8 mouse cellular contexts compared by ENCODE assay signal in the genomic region with DNA sequence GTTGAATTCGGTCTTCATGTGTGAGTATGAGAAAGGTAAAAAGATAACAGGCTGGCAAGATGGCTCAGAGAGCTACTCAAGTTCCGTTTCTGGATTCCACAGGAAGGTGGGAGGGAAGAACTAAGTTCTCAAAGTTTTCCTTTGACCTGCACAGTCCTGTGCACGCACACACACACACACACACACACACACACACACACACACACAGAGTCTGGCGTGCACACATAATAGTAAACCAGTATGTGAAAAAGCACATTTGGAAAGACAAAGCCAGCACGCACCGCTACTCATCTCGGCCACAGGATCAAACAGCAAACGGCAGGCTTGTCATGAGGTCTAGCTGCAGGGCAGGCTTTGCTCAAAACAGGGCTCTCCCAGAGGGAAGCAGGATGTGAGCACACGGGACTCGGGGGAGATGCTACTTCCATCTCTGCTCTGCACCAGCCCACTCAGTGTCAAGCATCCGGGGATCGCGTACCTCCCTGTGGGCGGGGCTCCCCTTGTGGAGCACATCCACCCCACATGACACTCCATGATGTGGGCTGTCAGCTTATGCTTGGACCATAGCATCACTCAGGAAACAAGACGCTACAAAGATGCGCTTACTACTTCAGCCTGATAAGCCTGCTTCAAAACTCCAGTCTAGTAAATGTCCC. TPM values are rescaled to one million over a fixed set of nuclear protein-coding genes. Genes with fewer than 3 reads are reported as not detected.
DNase-seq lines count a peak whose midpoint lies in the region; ATAC-seq and TF ChIP-seq lines count a peak whose summit lies in the region.

No protein-coding gene starts in this region.

- H3K36me3 ChIP-seq in intestine, embryonic 14.5 days (ENCODE audit: control insufficient read depth, insufficient read depth, low read length): no peaks in the 10 kb centered on the region
- no peaks in the 10 kb centered on the region for H3K36me3 ChIP-seq in midbrain, embryonic 15.5 days (replicated peaks)

- TF ChIP-seq POLR2A in cortical plate, adult 2 months (IDR thresholded peaks at IDR 0.05; ENCODE audit: extremely low read depth, insufficient read depth, low read length): peak; percentile 35; the same call in 1 of the 2 replicates

- H3K4me3 ChIP-seq in cortical plate, adult 2 months (ENCODE audit: insufficient read depth, low read length): peak overlapping the region; percentile 53
- no peak overlapping the region for H3K4me3 ChIP-seq in intestine, embryonic 14.5 days (ENCODE audit: low read depth, low read length)
- H3K4me3 ChIP-seq in midbrain, embryonic 15.5 days: peak overlapping the region; percentile 31

- no peaks in the 10 kb centered on the region for H3K27me3 ChIP-seq in intestine, embryonic 14.5 days (replicated peaks; ENCODE audit: control insufficient read depth, insufficient read depth, low read length)
- H3K27me3 ChIP-seq in midbrain, embryonic 15.5 days (replicated peaks): no peaks in the 10 kb centered on the region

- no peak overlapping the region for H3K9ac ChIP-seq in intestine, embryonic 14.5 days (ENCODE audit: low read length)
- peak overlapping the region; percentile 34; the same call in 1 of the 2 replicates for H3K9ac ChIP-seq in midbrain, embryonic 15.5 days

- no peaks in the 10 kb centered on the region; the same call in 1 of the 2 replicates for H3K4me1 ChIP-seq in cortical plate, adult 2 months (ENCODE audit: control insufficient read depth, insufficient read depth, low read length)
- no peaks in the 10 kb centered on the region for H3K4me1 ChIP-seq in intestine, embryonic 14.5 days (replicated peaks; ENCODE audit: control insufficient read depth, insufficient read depth, low read length)
- no peaks in the 10 kb centered on the region for H3K4me1 ChIP-seq in midbrain, embryonic 15.5 days

- DNase-seq in cerebellum, postnatal 4 days (ENCODE audit: low spot score in 2 of 2): no peak
- DNase-seq in intestine, embryonic 14.5 days (ENCODE audit: low spot score): no peak
- DNase-seq in left cerebral cortex, postnatal 4 days: peak; percentile 23
- no peak for DNase-seq in natural killer cell, adult 2 months (ENCODE audit: low spot score in 2 of 2)

- peak; percentile 68 for ATAC-seq in cerebellum, adult (ENCODE audit: insufficient number of reproducible peaks, low FRiP score, low TSS enrichment)
- peak; percentile 45 for ATAC-seq in granulocyte monocyte progenitor cell, adult 5-6 weeks (replicated peaks; ENCODE audit: poor library complexity, severe bottlenecking)
- 0 out of 2 replicates have a peak, but pooled peaks have one; percentile 55 for ATAC-seq in intestine, embryonic 14.5 days (replicated peaks; ENCODE audit: low FRiP score, low TSS enrichment, low read depth)
- ATAC-seq in midbrain, embryonic 15.5 days (replicated peaks): peak; percentile 96

- no peaks in the 10 kb centered on the region for H3K9me3 ChIP-seq in intestine, embryonic 14.5 days (ENCODE audit: control insufficient read depth, low read length)
- no peaks in the 10 kb centered on the region for H3K9me3 ChIP-seq in midbrain, embryonic 15.5 days

- intact Hi-C loops in left cerebral cortex, postnatal 4 days (cut with DNase I): no loop called here

- peak overlapping the region; percentile 22 for H3K4me2 ChIP-seq in intestine, embryonic 14.5 days (ENCODE audit: low read length)
- peak overlapping the region; percentile 45 for H3K4me2 ChIP-seq in midbrain, embryonic 15.5 days

- TF ChIP-seq CTCF in cortical plate, adult 2 months (IDR thresholded peaks at IDR 0.05; ENCODE audit: extremely low read depth, insufficient read depth, low read length): no peak

- H3K27ac ChIP-seq in cortical plate, adult 2 months (ENCODE audit: insufficient read depth, low read length): no peak overlapping the region
- H3K27ac ChIP-seq in intestine, embryonic 14.5 days (ENCODE audit: low read depth): peak overlapping the region; percentile 51; the same call in 1 of the 2 replicates
- H3K27ac ChIP-seq in midbrain, embryonic 15.5 days: peak overlapping the region; percentile 49; the same call in 1 of the 2 replicates

- 61% methylated on average over 16 of the region's 16 CpGs for WGBS in intestine, embryonic 14.5 days
- WGBS in midbrain, embryonic 15.5 days: 55% methylated on average over 16 of the region's 16 CpGs

RNA-seq across cellular contexts. Expression of a gene that starts 50.9 kb away (rescaled TPM):
- 4.4 and 6.4 TPM in 2 replicates for polyA plus RNA-seq in cortical plate, adult 2 months (2012; rRNA removed)
- 1.1 and 2.1 TPM in 2 replicates for total RNA-seq in granulocyte monocyte progenitor cell, adult 5-6 weeks (2014; fragmentation: Nextera tagmentation)
- total RNA-seq in granulocyte monocyte progenitor cell, adult 5-6 weeks (2017): 0.69 and 1.1 TPM in 2 replicates
- 6.9 and 7.2 TPM in 2 replicates for polyA plus RNA-seq in intestine, embryonic 14.5 days (2014; fragmentation: Nextera tagmentation; extraction: Ambion mirVana)
- 10 to 100 TPM; 14.6 to 18.2 TPM for total RNA-seq in left cerebral cortex, postnatal 4 days (2021)
- polyA plus RNA-seq in midbrain, embryonic 15.5 days (2015; fragmentation: Nextera tagmentation; extraction: Ambion mirVana): 3.2 and 3.6 TPM in 2 replicates

Comparison
In these comparisons a context has a peak if more than half of its experiments do, and no peak if none do; other contexts are left out.
1. ATAC-seq: peak in every context shown above with its lines; median percentile 96 in midbrain, embryonic 15.5 days; 68 in cerebellum, adult; 55 in intestine, embryonic 14.5 days; 45 in granulocyte monocyte progenitor cell, adult 5-6 weeks.